Mouse (Mus musculus): Measurements from ENCODE around the gene Tas2r144. TPM values are rescaled to one million over a fixed set of nuclear protein-coding genes. Genes with fewer than 3 reads are reported as not detected.
A peak's percentile ranks its signal among the peaks of the same experiment; 100 is the strongest.

Gene Tas2r144
- total and polyA plus RNA-seq, 3 experiments = not detected

DNA sequence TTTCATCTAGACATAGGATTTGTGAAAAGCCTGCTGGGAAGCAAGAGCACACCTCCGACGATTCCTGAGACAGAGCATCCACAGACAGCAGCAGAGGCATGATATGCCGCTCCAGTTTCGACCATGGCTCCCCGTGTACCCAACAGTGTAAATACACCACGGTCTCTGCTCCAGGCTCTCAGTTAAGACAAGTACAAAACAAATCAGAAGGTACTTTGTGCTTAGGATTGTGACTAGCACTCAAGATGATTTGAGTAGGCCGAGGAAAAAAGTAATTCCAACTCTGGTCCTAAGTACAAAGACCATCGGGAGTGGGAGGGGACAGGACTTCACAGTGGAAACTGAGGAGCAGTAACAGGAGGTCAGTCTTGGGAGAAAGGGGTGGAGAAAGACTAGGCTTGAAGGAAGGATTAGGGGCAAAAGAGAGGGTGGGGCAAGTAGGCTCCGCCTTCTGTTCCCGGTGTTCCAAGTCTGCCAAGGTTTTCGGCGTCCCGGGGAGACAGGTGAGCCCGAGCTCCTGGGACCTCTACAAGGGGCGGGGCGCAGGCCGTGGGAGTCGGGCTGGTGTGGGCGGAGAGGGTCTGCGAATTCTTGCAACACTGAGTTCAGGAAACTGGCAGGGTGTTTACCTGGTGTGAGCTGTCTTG, 46.5 kb downstream of the Tas2r144 start, which contains the start of gene Tmem139:
Gene Tmem139 (plus strand): TSS at position 447 of the 647 bp plus-strand sequence.
- Histone ChIP-seq H3K36me3 (replicated peaks in 1 of 2; ENCODE audit: control insufficient read depth in 1 of 2, insufficient read depth in 1 of 2, low read length in 1 of 2) (no peaks in the 10 kb centered on the region), H3K4me3 (replicated peaks in 1 of 3; ENCODE audit: low read depth in 2 of 3, low read length in 2 of 3, poor library complexity in 1 of 3) (no peak within 1 kb of the TSS), H3K4me2 (ENCODE audit: insufficient read depth, low read depth, poor library complexity, severe bottlenecking) (no peak within 1 kb of the TSS), H3K79me2 (replicated peaks; ENCODE audit: control insufficient read depth, extremely low read depth, insufficient read depth, poor library complexity, severe bottlenecking) (peaks cover 12% of the 10 kb centered on the region), H3K27ac (ENCODE audit: insufficient read depth, low read depth) (no peak within 1 kb of the TSS), H3K27me3 (replicated peaks) (no peaks in the 10 kb centered on the region), H3K9ac (ENCODE audit: insufficient read depth, low read depth) (no peak within 1 kb of the TSS), H3K4me1 (ENCODE audit: control insufficient read depth in 1 of 2, insufficient read depth in 2 of 2) (peaks cover 0 to 13% of the 10 kb centered on the region in 2 experiments; a peak in 2 of 4 replicates), H3K9me3 (replicated peaks; ENCODE audit: low read length) (no peaks in the 10 kb centered on the region)
- DNase-seq (ENCODE audit: extremely low read depth) = no peak
- in situ Hi-C loops (cut with MboI; ENCODE audit: low pct_ligation_motif_present, low pct_unique_long_range_greater_than_20kb, low sequenced_read_pairs) (no loop called here), dilution Hi-C loops (cut with MboI; ENCODE audit: extremely low pct_ligation_motif_present, extremely low pct_unique_long_range_greater_than_20kb, low sequenced_read_pairs) (no loop called here)
- no peak for TF ChIP-seq POLR2A (IDR thresholded peaks at IDR 0.05; ENCODE audit: low read depth, low read length)
- TF ChIP-seq SIN3A (IDR thresholded peaks at IDR 0.05; ENCODE audit: low read length) = no peak
- TF ChIP-seq CTCF (conservative IDR thresholded peaks at IDR 0.05 in 1 of 2, IDR thresholded peaks at IDR 0.05 in 1 of 2; ENCODE audit: low read depth in 2 of 2, low read length in 2 of 2) = no peak
- no peak for TF ChIP-seq GABPA (IDR thresholded peaks at IDR 0.05; ENCODE audit: insufficient replicate concordance, low read depth, low read length)
- no peak for TF ChIP-seq TBP (conservative IDR thresholded peaks at IDR 0.05; ENCODE audit: low read depth, low read length)
- TF ChIP-seq POLR2AphosphoS2 (IDR thresholded peaks at IDR 0.05; ENCODE audit: low read depth, low read length) = no peak
- TF ChIP-seq CHD2 (IDR thresholded peaks at IDR 0.05; ENCODE audit: low read length) = no peak
- no peak for TF ChIP-seq EP300 (IDR thresholded peaks at IDR 0.05; ENCODE audit: low read length)
- TF ChIP-seq ZC3H11A (IDR thresholded peaks at IDR 0.05; ENCODE audit: low read depth, low read length) = no peak
- TF ChIP-seq E2F4 (IDR thresholded peaks at IDR 0.05; ENCODE audit: insufficient replicate concordance, low read depth, low read length) = no peak
- no peak for TF ChIP-seq ZKSCAN1 (IDR thresholded peaks at IDR 0.05; ENCODE audit: borderline replicate concordance, low read depth, low read length)
- no peak for TF ChIP-seq MYC (IDR thresholded peaks at IDR 0.05; ENCODE audit: low read depth, low read length)

DNA sequence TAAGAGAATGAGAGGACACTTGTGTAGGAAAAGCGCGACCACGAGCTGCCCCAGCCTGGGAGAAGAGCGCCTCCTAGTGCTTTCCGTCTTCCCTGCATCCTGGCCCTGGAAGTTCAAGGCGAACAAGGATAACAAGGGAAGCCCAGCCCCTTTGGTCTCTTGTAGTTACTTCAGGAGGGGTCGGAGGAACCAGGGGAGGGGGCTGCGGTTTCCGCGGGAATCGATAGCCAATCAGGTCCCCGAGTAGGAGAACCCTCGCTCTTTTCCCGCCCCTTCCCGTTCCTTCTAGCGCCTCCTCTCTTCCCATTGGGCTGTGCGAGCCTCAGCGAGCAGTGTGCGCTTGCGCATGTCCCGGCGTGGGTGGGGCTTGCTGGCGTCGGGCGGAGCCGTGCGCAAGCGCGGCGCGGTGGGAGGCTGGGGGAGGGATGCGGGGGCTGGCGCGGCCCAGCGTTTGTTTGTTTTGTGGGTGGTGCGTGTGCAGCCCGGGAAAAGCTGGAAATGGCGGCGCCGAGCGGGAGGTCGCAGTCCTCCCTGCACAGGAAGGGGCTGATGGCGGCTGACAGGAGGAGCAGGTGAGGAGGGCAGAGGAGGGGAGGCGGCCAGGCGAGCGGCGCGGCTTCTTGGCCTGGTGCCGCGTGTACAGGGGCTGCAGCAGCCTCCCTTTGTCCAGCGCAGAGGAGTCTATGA, 49.6 kb downstream of the Tas2r144 start, which contains the start of gene Casp2:
Gene Casp2 (plus strand): TSS at position 360 of the 687 bp plus-strand sequence.
- in situ Hi-C loops (cut with MboI; ENCODE audit: low pct_ligation_motif_present, low pct_unique_long_range_greater_than_20kb, low sequenced_read_pairs) = no loop called here
- dilution Hi-C loops (cut with MboI; ENCODE audit: extremely low pct_ligation_motif_present, extremely low pct_unique_long_range_greater_than_20kb, low sequenced_read_pairs) = no loop called here
- peak within 1 kb of the TSS; percentile 98 for H3K9ac ChIP-seq (ENCODE audit: insufficient read depth, low read depth)
- H3K9me3 ChIP-seq (replicated peaks; ENCODE audit: low read length) = no peaks in the 10 kb centered on the region
- peak within 1 kb of the TSS; percentile 91 for H3K4me2 ChIP-seq (ENCODE audit: insufficient read depth, low read depth, poor library complexity, severe bottlenecking)
- H3K4me1 ChIP-seq (ENCODE audit: control insufficient read depth in 1 of 2, insufficient read depth in 2 of 2) = peaks cover 0 to 25% of the 10 kb centered on the region in 2 experiments; a peak in 2 of 4 replicates
- peak; percentile 97 for DNase-seq (ENCODE audit: extremely low read depth)
- H3K4me3 ChIP-seq (replicated peaks in 1 of 3; ENCODE audit: low read depth in 2 of 3, low read length in 2 of 3, poor library complexity in 1 of 3) = peak within 1 kb of the TSS; percentile 75 to 99 (median 91)
- peak within 1 kb of the TSS; percentile 32 for H3K27ac ChIP-seq (ENCODE audit: insufficient read depth, low read depth)
- H3K79me2 ChIP-seq (replicated peaks; ENCODE audit: control insufficient read depth, extremely low read depth, insufficient read depth, poor library complexity, severe bottlenecking) = peaks cover 19% of the 10 kb centered on the region
- no peaks in the 10 kb centered on the region for H3K27me3 ChIP-seq (replicated peaks)
- peaks cover 24 to 27% of the 10 kb centered on the region in 2 experiments for H3K36me3 ChIP-seq (replicated peaks in 1 of 2; ENCODE audit: control insufficient read depth in 1 of 2, insufficient read depth in 1 of 2, low read length in 1 of 2)
- TF ChIP-seq ZC3H11A (IDR thresholded peaks at IDR 0.05; ENCODE audit: low read depth, low read length) (no peak), HCFC1 (IDR thresholded peaks at IDR 0.05; ENCODE audit: low read depth, low read length) (peak; percentile 76), NRF1 (IDR thresholded peaks at IDR 0.05; ENCODE audit: low read depth, low read length) (peak; percentile 95), MAZ (IDR thresholded peaks at IDR 0.05; ENCODE audit: low read depth, low read length) (peak; percentile 87), KAT2A (IDR thresholded peaks at IDR 0.05; ENCODE audit: insufficient replicate concordance, low read length) (peak; percentile 68; the same call in 1 of the 2 replicates), ETS1 (conservative IDR thresholded peaks at IDR 0.05; ENCODE audit: low read depth, low read length) (no peak), ELF1 (IDR thresholded peaks at IDR 0.05; ENCODE audit: low read depth, low read length) (peak; percentile 81), NELFE (IDR thresholded peaks at IDR 0.05; ENCODE audit: low read depth, low read length) (peak; percentile 24; the same call in 1 of the 2 replicates), MEF2A (IDR thresholded peaks at IDR 0.05; ENCODE audit: borderline replicate concordance, low read depth, low read length) (0 out of 2 replicates have a peak, but pooled peaks have one; percentile 34), CHD2 (IDR thresholded peaks at IDR 0.05; ENCODE audit: low read length) (peak; percentile 55), ZNF384 (IDR thresholded peaks at IDR 0.05; ENCODE audit: low read depth, low read length) (no peak), SMC3 (IDR thresholded peaks at IDR 0.05; ENCODE audit: low read depth, low read length) (peak; percentile 26), GABPA (IDR thresholded peaks at IDR 0.05; ENCODE audit: insufficient replicate concordance, low read depth, low read length) (no peak), UBTF (IDR thresholded peaks at IDR 0.05; ENCODE audit: low read depth, low read length) (no peak), IRF4 (IDR thresholded peaks at IDR 0.05; ENCODE audit: low read depth, low read length) (no peak), MXI1 (IDR thresholded peaks at IDR 0.05; ENCODE audit: low read depth, low read length) (peak; percentile 65), ZMIZ1 (IDR thresholded peaks at IDR 0.05; ENCODE audit: low read depth, low read length) (no peak), POLR2A (IDR thresholded peaks at IDR 0.05; ENCODE audit: low read depth, low read length) (peak; percentile 59), E2F4 (IDR thresholded peaks at IDR 0.05; ENCODE audit: insufficient replicate concordance, low read depth, low read length) (peak; percentile 97; the same call in 1 of the 2 replicates), RCOR1 (conservative IDR thresholded peaks at IDR 0.05; ENCODE audit: low read depth, low read length) (no peak), MAFK (IDR thresholded peaks at IDR 0.05; ENCODE audit: insufficient replicate concordance, low read length) (no peak), RAD21 (IDR thresholded peaks at IDR 0.05; ENCODE audit: low read depth, low read length) (peak; percentile 41)
